Mouse (Mus musculus) R1 (cell line): ENCODE data around the gene Mecp2.
"Not testable (repeated sequence)": the region's sequence is repeated elsewhere in the genome, so short reads cannot be mapped to it uniquely, and the experiment has no call there.

Experiments used
- DNase-seq: peaks from one replicate; pipeline ENCODE4 v3.0.0-alpha.2; 2018; ENCODE audit warnings: low read depth, low spot score

Gene Mecp2

DNA sequence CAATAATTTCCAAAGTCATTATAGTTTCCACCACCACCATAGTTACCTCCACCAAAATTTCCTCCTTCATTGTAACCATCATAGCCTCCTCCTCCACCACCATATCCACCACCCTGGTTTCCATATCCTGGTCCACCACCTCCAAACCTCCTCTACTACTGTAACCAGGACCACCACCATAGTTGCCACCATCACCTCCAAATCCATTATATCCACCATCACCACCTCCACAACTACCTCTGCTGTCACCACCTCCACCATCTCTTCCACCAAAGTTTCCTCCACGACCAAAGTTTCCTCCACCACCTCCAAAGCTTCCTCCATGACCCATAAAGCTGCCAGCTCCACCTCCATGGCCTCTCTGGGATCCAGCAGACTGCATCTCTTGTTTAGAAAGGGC is at the start of gene Mecp2:
TSS of gene Mecp2 (minus strand) at position 101 of the 400 bp plus-strand sequence.
- not testable (repeated sequence) for DNase-seq

DNA sequence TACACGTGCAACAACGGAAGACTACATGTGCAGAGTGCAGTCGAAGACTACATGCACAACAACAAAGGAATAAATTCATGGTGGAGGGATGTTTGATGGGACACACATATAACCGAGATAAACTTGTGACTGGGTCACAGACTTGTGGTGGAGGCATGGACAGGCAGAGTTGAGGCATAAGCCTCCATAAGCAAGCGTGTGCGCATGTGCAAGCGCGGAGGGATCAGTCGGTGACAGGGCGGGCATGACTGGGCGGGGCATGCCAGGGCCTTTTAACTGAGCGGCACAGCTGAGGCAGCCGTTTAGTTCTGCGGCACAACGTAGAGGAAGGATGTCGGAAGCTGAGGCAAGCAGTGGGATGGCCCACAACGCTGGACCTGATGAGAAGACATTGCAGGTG is 41.8 kb upstream of the Mecp2 start, which contains the start of gene Tktl1:
TSS of gene Tktl1 (plus strand) at position 301 of the 400 bp plus-strand sequence.
- DNase-seq = peak; percentile 44

DNA sequence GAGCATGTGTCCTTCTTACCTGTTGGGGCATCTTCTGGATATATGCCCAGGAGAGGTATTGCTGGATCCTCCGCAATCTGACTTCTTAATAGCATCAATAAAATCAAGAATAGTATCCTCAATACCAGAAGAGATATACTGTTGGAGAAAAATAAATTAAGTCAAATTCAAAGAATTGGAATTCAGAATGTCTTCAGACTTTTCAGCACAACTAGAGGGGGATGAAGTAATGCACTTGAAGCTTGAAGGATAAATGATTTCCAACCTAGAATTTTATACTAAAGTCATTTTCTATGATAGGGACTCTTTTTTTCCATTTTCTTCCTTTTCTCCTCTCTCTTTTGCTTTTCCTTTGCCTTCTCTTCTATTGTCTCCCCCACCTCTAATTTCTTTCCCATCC is 32.6 kb upstream of the Mecp2 start, which contains the start of gene Tex28:
TSS of gene Tex28 (minus strand) at position 101 of the 400 bp plus-strand sequence.
- no peak for DNase-seq

DNA sequence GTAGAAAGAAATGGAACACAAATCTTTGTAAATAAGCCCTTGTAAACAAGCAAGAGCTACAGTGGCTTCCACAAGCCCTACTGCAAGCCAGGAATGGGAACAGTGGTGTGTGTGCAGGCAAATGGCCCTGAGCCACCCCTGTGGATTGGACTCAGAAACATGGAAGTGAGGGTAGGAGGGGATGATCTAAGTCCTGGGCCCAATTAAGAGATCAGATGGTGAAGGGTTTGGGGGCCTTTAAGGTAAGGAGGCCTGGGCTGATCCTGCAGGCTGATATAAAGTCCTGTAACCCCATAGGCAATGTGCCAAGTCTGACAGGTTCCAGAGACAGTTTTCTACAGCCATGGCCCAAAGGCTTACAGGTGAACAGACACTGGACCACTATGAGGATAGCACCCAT is 8.0 kb downstream of the Mecp2 start, which contains the start of gene Opn1mw:
TSS of gene Opn1mw (plus strand) at position 301 of the 400 bp plus-strand sequence.
- no peak for DNase-seq

DNA sequence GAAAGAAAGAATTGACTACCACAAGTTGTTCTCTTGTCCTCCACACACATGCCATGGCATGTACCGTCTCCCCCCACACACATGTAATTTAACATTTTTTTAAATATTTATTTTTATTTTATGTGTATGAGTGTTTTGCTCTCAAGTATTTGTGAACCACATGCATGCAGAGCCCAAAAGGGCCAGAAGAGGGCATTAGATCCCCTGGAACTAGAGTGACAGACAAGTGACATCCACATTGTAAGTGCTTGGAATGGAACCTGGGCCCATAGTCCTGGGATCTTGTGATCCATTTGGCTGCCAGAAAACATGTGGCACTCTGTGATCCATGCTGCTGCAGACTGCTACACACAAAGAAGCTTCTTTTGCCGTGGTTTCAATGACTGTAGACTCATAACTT is 10.2 kb downstream of the Mecp2 start:
- peak; percentile 40 for DNase-seq

DNA sequence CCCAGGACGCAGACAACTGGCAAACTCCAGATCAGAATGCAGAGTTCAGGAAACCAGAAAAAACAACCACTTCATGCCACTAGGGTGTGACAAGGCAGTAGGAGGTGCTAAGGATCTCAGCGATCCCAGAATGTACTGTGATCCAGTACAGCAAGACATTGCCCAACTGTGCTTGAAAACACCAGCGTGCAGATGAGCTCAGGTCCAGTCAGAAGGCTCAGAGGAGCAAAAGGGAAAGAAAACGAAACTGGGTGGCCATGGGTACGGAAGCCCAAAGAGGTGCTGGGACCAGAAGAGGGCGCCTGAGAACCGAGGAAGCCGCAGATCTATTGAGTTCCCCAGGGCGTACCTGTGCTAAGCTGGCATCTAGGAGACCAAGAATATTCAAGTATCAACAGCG is 19.7 kb downstream of the Mecp2 start:
- DNase-seq = peak; percentile 50

DNA sequence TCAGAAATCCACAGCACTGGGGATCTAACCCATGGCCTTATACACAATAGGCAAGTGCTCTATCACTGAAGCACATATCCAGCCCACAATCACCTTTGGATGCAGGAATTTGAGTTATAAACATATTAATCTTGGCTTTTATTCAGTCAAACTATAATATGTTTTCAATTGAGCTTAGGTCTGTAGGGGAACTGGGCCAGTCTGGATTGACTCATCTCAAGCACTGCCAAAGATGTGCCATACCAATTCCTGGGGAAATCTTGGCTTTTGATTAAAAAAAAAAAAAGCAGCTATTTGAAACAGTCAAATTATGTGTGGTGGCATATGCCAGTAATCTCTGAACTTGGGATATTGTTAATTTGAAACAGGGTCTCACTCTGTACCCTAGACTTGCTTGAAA is 21.1 kb downstream of the Mecp2 start:
- DNase-seq = no peak

DNA sequence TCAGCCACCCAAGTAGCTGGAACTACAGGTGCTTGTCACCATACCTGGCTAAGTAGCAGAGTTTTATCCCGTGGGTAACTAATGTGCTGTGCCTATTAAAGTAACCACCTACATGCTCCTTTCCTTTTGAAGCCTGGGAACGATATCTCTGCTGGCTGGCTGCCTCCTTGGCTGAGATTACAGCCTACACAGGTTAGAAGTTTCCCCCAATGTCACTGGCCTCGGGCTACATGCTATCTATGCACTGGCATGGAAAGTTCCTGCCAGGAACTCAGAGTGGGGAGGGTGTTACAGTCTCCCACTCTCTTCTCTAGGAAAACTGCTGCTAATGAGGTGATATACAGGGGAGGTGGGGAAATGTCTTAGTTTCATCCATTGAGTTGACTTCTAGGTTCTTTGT is 26.4 kb downstream of the Mecp2 start:
- no peak for DNase-seq

DNA sequence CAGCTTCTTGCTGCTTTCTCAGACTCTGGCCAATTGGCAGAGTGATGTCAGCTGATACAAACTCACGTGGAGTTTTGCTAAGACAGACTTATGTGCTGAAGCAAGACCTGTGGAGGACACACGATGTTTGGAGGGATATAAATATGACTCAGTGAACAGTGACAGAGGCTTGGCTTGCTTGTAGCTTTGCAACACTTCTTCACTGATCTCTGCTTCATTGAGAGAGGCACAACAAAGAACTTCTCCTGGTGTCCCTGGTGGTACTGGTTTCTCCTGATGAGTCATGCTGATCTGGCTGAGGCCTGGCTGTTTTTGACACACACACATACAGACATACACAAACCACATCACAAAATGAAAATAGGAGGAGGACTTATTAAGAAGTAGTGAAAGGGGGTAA is 29.2 kb downstream of the Mecp2 start:
- DNase-seq = no peak

DNA sequence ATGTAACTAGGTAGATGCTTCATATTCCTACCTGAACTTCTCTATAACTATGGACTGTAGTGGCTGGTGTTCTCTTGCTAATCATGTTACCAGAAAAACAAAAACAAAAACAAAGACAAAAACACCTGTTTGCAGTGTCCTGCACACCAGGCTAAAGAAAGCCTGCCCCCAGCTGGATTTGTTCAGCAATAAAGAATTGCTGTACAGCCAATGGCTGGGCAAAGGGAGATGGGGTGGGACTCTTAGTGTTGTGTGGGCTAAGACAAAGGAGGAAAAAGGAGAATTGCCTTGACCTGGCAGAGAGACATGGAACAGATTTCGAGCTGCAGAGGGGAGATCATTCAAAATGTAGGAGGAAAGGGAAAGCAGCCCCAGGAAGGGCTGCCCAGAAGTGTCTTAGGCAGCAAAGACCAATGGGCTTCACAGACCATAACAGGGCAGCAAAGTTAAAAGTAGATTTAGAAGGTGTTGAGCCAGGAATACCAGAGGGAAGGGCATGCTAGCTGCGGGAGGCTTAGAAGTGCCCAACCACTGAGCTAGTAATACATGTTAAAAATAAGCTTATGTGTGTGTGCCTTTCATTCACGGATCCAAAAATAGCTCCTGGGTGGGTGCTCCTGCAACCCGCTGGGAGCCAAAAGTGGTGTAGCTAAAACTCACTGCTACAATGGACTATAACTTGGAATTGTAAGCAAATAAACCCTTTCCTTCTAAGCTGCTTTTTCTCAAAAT is 31.5 kb downstream of the Mecp2 start:
- peak; percentile 3 for DNase-seq

DNA sequence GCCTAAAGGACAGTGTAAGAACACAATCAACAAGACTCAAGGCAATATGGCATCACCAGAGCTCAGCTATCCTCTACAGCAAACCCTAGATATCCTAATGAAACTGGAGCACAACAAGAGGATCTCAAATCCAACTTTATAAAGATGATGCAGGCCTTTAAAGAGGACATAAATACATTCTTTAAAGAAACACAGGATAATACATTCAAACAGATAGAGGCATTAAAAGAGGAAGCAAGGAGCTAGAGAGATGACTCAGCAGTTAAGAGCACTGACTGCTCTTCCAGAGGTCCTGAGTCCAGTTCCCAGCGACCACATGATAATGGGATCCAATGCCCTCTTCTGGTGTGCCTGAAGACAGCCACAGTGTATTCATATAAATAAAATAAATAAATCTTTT is 40.0 kb downstream of the Mecp2 start:
- no peak for DNase-seq

DNA sequence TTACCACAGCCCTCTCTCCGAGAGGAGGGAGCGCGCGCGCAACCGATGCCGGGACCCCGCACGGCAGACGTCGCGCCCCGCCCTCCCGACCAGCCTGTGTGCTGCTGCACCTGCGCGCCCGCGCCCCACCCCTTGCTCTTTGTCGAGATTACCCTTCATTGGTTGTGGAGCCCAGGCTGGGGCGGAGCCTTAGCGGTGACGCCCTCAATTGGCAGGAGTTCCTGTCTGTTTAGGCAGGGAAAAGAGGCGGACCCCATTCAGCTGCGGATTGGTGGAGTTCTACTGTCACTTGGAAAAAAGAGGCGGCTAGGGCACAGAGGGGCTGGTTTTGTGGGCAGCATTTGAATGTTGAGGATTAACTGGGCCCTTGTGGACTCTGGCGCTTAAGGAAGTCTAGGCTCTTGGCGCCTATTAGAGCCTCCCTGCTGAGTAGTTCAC is 49.5 kb downstream of the Mecp2 start:
- peak; percentile 98 for DNase-seq

DNA sequence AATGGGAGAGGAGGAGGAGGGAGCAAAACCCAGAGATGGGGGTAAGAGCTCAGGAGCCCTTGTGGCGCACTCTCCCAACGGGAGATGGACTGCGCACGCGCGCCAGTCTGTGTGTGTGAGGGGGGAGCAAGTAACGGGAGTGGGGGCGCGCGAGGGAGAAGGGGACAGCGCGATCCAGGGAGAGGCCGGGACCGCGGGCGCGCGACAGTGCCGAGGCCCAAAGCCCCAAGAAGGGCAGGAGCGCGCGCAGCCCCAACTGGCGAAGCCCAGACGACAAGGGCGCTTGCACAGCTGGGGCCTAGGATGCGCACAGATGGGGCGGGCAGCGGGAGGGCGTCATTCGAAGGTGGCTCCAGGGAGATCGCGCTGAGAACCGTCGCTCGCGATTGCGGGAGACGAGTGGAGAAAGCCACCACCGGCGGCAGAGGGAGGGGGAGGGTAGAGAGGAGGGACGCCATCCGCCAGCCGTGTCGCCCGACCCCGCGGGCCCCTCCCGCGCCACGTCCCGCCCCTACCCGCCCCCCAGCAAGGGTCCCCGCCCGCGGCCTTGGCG is 50.1 kb downstream of the Mecp2 start:
- DNase-seq = peak; percentile 86

DNA sequence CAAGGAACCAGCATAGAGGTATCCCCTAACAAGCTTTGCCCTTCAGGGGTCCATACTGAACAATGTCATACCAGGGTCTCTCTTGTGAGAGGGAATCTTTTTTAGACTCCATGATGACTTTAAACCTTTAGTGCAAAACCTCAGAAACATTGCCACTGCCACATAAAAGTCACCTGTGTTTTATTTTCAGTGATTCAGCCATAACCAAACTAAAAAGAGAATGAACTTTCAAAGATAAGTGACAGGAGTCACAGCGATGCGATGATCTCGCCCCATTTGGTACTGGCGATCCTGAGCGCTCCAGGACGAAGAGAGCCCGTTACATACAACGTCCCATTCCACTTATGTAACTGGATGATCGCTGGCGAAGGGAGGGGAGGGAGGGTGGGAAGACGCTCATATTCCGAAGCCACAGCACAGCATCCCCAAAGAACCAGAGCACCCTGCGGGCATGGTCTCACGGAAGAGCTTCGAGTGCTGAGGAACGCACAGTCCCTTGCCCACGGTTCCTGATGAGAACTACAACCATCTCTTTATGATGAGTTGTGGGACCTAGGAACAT is 50.8 kb downstream of the Mecp2 start:
- no peak for DNase-seq

DNA sequence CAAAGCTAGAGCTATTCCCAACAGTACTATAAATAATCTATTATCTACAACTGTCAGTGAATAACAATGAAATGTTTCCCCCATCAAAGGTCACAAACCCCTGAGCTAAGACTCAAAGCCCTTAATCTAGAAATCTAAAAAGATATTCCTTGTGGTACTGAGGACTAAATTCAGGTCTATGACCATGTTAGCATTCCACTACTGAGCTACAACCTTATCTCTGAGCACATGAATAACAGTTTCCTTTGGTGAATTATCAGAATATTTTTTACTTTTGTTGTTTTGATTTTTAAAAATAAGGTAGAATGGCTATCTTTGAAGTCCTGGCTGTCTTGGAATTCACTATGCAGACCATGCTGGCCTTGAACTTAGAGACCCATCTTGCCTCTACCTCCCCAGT is 64.4 kb downstream of the Mecp2 start:
- DNase-seq = no peak

DNA sequence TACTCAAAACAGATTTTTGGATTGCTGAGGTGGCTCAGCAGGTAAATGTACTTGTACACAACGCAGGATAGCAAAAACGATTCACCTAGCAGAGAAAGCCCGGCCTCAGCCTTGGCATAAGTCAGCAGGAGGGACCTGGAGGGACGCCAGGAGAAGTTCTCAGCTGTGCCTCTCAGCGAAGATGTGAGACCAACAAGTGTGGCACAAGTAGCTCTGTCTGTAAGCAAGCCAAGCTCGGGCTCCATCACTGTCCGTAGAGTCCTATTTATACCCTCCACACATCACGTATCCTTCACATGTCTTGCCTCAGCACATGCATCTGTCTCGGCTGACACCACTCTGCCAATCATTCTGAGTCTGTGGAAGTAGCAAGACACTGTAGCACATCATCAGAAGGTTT is 67.3 kb downstream of the Mecp2 start:
- DNase-seq = no peak

DNA sequence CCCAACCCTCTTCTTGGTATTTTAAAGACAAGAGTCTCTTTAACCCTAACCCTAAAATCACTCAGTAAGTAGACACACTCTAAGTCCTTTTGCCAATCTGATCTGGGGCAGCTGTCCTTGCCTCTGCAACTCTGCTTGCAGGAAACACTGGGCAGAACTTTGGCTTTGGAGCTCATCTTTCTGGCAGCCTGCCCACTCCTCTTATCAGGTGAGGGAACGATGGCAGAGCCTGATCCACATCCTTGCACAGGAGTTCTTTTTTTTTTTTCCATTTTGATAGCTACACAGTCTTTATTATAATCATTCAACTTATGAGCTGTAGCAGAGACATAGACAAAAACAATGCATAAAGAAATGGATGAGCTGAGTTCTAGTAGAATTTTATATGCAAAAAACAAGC is 90.1 kb downstream of the Mecp2 start:
- no peak for DNase-seq

DNA sequence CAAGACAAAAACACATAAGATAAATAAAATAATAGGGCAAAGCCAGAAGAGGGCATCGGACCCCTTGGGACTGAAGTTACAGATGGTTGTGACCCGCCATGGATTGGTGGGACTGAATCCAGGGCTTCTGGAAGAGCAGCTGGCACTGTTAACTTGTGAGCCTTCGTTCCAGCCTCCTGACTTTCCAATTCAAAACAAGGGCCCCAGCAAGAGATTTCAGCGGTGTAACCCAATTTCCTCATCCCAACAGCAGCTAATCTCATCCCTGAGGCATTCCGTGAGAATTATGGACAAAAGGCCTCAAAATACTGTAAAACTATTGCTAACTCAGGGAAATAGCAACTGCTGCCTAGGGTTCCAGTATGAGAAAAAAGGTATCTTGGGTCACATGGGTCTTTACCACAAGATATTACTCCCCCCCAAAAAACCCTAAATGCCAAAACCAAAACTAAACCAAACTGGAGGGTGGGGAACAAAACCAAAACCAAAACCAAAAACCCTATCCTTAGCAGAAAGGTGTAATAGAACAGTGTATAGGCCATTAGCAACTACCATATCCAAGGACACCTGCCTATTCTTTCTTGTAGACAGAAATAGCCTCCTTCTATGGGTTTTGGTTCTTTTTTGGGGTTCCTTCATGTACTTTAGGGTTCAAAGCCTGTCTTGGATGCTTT is 97.3 kb downstream of the Mecp2 start:
- DNase-seq = no peak

DNA sequence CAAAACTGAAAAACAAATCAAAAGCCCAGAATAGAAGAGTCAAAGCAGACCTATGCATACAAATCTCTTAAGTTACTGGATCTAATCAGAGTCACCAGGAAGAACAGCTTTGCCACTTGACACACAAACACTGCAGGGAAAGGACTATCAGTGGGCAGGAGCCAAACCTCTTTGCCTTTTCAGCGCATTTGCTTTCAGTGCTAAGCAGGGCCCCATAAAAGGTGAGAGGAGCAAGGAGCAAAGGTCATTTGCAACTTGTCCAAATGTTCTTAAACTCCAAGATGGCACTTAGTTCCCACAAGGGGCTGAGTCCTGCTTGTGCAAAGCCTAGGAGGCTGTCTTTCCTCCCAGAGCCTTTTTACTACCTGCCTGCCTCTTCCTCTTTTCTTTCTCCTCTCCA is 105.2 kb downstream of the Mecp2 start:
- no peak for DNase-seq

DNA sequence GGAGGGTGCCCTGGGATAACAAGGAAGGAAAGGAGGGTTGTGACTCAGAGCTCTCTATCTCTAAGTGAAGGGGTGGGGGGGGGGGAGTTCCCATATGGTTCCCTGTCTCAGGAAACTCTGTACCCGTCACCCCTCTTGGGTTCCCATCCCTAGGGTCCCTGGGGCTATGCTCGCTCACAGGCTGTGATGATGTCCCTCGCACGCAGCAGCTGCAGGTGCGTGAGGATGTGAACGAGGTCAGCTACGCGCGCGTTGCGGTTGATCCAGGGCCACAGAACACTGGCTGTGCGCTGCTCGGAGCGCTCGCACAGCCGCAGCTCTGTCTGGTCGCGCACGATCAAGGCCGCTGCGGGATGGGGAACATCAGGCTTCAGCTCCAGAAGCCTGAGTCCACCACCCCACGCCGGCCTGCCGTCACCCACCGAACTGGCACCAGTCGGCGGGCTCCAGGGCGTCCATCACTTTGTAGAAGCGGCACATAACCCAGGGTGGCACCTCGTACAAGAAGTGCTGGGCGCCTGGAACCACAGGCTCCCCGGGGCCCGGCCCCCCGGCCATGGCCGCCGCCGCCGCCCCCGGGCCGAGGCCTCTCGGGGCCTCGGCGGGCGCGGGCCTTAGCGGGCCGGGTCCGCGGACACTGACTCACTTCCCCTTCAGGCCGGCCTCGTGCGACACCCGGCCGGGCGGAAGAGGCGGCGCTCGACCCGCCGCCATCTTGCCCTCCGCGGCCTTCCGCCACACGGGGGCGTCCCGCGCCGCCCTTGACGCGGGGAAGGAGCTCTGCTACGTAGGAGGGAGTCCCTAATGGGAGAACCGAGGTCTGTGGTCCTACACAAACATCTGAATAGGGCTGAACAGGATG is 111.7 kb downstream of the Mecp2 start, which contains the start of gene Irak1:
TSS of gene Irak1 (minus strand) at position 731 of the 862 bp plus-strand sequence.
- peak; percentile 65 for DNase-seq

DNA sequence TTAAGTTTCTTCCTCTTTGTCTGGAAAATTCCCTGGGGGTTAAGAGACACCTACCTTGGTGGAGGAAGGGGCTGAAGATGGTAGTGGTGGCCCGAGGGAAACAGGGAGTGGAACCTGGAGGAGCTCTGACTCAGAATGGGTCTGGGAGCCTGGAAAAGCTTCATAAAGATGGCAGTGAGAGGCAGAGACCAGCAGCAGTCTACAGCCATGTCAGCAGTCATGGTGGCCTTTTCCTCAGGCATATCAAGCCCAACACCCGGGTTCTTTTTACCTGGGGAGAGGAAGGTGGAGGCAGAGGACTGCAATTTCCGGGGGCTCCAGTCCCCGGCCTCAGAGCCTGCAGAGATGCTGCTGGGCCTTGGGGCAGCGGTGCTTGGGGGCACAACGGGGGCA is 112.4 kb downstream of the Mecp2 start:
- no peak for DNase-seq
